Mouse (Mus musculus) liver, embryonic 14.5 days (tissue): ENCODE measurements at regions not wholly inside any gene's neighbourhood (a gene's known extent, or its start where the extent isn't known, plus 50 kb on each side); places are given as distances from the start of the nearest gene placed in this dataset.

ENCODE experiments used
- CTCF ChIP-seq: IDR thresholded peaks from 2 replicates; pipeline ENCODE4 v1.5.1; 2016; ENCODE audit warnings: antibody characterized with exemption, low read depth, control low read depth
- EP300 ChIP-seq: IDR thresholded peaks from 2 replicates; pipeline ENCODE4 v1.6.1; 2016; ENCODE audit warnings: antibody characterized with exemption, low read depth

DNA sequence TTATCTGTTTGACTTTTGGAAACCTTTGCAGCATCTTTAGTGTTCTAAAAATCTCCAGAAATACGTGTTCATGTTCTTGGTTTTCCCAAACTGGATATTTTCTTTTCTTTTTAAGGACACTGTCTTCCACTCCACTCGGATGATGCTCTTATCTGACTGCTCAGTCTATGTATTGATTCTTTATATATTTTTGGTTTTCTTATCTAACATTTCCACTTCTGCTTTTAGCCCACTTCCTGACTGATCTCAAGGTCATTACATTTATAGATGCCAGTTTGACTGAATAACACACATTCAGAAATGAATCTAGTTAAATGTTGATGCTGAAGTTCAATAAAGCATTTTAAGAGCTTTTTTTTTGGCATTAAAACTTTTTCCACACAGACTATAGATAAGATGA lies 265.3 kb downstream of the Rpl36a-ps1 start:
- no peak for TF ChIP-seq CTCF
- TF ChIP-seq EP300, result no peak
